Mouse (Mus musculus) frontal cortex, postnatal 25 days (tissue): ENCODE measurements around the gene Gm11111.
"Not testable (repeated sequence)": the region's sequence is repeated elsewhere in the genome, so short reads cannot be mapped to it uniquely, and the experiment has no call there.

Experiments used
- DNase-seq, 2 experiments: peaks; one replicate each; pipeline ENCODE4 v3.0.0; 2022; ENCODE audit warnings: low spot score in 2 of 2

Gm11111 gene

GRCm38 (mm10) chr5:98552395-98552794 lies at the start of gene Gm11111:
TSS of gene Gm11111 (plus strand) at chr5:98552695.
- no peak for DNase-seq

- no peak for DNase-seq
These were observed 36.3 kb upstream of the Gm11111 start for GRCm38 (mm10) chr5:98516214-98516613.

- DNase-seq: no peak
These were observed 32.4 kb upstream of the Gm11111 start for GRCm38 (mm10) chr5:98520118-98520517.

GRCm38 (mm10) chr5:98522270-98522977 lies 30.1 kb upstream of the Gm11111 start:
- no peak for DNase-seq

GRCm38 (mm10) chr5:98523050-98523449 lies 29.4 kb upstream of the Gm11111 start:
- no peak for DNase-seq

- DNase-seq: no peak
These were observed 28.7 kb upstream of the Gm11111 start for GRCm38 (mm10) chr5:98523783-98524182.

- DNase-seq: no peak
These were observed 11.2 kb upstream of the Gm11111 start for GRCm38 (mm10) chr5:98541333-98541732.

GRCm38 (mm10) chr5:98550285-98550684 lies 2.2 kb upstream of the Gm11111 start:
- no peak for DNase-seq

- no peak for DNase-seq
These were observed 1.6 kb upstream of the Gm11111 start for GRCm38 (mm10) chr5:98550873-98551272.

GRCm38 (mm10) chr5:98552811-98553601 lies 511 bp downstream of the Gm11111 start:
- no peak for DNase-seq

GRCm38 (mm10) chr5:98561301-98561700 lies 8.8 kb downstream of the Gm11111 start:
- no peak for DNase-seq

GRCm38 (mm10) chr5:98562806-98563205 lies 10.3 kb downstream of the Gm11111 start:
- no peak for DNase-seq

GRCm38 (mm10) chr5:98563801-98564200 lies 11.3 kb downstream of the Gm11111 start:
- no peak for DNase-seq

GRCm38 (mm10) chr5:98566461-98567193 lies 14.1 kb downstream of the Gm11111 start:
- DNase-seq: no peak

GRCm38 (mm10) chr5:98568481-98568880 lies 16.0 kb downstream of the Gm11111 start:
- no peak for DNase-seq

- no peak for DNase-seq
These were observed 16.6 kb downstream of the Gm11111 start for GRCm38 (mm10) chr5:98569029-98569513.

GRCm38 (mm10) chr5:98572392-98572791 lies 19.9 kb downstream of the Gm11111 start:
- no peak for DNase-seq

- no peak for DNase-seq
These were observed 22.4 kb downstream of the Gm11111 start for GRCm38 (mm10) chr5:98574711-98575470.

GRCm38 (mm10) chr5:98575471-98575834 lies 23.0 kb downstream of the Gm11111 start:
- no peak for DNase-seq

- not testable (repeated sequence) for DNase-seq
These were observed 24.0 kb downstream of the Gm11111 start for GRCm38 (mm10) chr5:98576538-98576937.

GRCm38 (mm10) chr5:98578398-98578797 lies 25.9 kb downstream of the Gm11111 start:
- DNase-seq: no peak

- no peak for DNase-seq
These were observed 28.3 kb downstream of the Gm11111 start for GRCm38 (mm10) chr5:98580811-98581210.
